Mouse (Mus musculus): ENCODE data around the gene D630003M21Rik. TPM values are rescaled to one million over a fixed set of nuclear protein-coding genes. Genes with fewer than 3 reads are reported as not detected.

The D630003M21Rik gene
- polyA plus RNA-seq (2015; fragmentation: Nextera tagmentation; extraction: Ambion mirVana) = 2.5 and 2.6 TPM in 2 replicates

DNA sequence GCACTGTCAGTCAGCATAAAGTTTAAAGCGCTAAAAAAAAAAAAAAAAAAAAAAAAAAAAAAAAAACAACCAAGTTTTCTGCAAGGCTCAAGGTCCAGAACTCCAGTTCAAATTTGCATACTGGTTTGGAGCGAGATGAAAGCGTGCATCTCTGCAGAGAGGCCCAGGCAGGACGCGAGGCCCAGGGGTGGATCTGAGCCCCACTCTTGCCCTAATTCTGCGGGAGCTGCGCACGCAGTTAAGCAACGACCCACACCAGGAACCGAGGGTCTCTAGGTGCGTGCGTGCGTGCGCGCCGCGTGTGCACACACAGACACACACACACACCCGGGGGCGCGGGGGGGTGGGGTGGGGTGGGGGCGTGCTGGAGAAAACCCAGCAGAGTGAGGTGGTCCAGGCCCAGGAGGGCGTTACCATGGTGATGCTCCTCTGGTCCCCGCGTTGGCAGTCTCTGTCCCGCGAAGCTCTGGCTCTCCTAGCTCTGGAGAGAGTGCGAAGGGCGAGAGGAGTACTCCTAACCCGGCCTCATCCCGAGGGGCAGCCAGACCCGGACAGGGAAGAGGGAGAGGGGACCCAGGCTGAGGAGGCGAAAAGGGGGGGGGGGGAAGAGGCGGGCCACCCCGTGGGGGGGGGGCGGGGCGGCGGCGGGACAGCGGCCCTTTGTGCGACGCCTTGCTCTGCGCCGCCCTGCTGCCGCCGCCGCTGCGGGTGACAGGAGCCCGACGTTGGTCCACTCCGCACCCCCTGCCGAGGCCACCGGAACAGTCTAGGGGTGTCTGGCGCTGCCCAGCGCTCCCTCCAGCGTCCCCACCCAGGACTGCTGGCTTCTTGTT lies at the start of gene D630003M21Rik:
Gene D630003M21Rik, minus strand, starts transcription at position 553 of the 833 bp plus-strand sequence.
- Histone ChIP-seq H3K4me3 (replicated peaks) (peak within 1 kb of the TSS; percentile 43), H3K4me2 (replicated peaks) (peak within 1 kb of the TSS; percentile 91), H3K36me3 (no peaks in the 10 kb centered on the region), H3K9me3 (no peaks in the 10 kb centered on the region), H3K9ac (peak within 1 kb of the TSS; percentile 18), H3K27ac (no peak within 1 kb of the TSS), H3K4me1 (replicated peaks) (peaks cover 20% of the 10 kb centered on the region), H3K27me3 (replicated peaks) (no peaks in the 10 kb centered on the region)
- 1% methylated on average over 44 of the region's 55 CpGs for WGBS
- ATAC-seq = peak; percentile 79

DNA sequence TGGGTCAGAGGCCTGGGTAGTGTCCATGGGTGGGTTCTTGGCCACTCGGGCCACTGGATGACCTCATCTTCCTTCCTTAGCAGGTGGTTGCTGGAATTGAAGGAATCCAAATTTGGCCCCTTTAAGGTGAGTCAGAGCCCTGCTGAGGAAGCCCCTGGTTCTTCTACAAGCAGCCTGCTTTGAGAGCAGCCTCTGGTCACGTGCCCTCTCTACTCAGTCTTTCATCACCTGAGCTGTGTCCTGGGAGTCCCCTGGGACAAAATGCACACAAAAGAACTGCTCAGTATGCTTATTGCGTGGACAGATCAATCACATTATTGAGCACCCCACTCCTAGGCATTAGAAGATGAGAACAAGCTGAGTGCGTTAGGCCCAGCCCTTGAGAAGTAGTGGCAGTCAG lies 47.9 kb upstream of the D630003M21Rik start:
- no peaks in the 10 kb centered on the region for H3K4me1 ChIP-seq (replicated peaks)

DNA sequence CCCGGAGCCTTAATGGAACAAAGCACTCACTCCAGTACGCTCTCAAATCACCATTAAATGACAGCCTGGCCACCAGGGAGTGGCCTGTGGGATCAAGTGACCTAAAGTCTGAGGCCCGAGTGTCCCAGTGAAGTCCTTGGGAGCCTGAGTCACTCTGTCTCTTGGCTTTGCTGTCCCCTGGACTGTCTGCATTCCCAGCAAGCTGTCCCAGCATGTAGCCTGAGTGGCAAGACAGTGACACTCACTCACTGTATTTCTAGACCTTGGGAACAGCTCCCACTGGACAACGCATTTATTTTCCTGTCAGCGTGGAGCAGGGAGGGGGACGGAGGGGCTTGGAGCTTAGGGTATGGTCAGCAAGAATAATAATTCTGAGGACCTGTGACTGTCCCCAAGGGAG lies 47.4 kb upstream of the D630003M21Rik start:
- Histone ChIP-seq H3K9ac (no peak overlapping the region), H3K9me3 (no peaks in the 10 kb centered on the region), H3K4me2 (replicated peaks) (no peak overlapping the region), H3K4me1 (replicated peaks) (no peaks in the 10 kb centered on the region), H3K36me3 (no peaks in the 10 kb centered on the region), H3K27me3 (replicated peaks) (no peaks in the 10 kb centered on the region), H3K27ac (no peak overlapping the region), H3K4me3 (replicated peaks) (no peak overlapping the region)
- WGBS = 72% methylated on average over 6 of the region's 6 CpGs
- ATAC-seq = no peak

More for the DNA sequence above, 47.9 kb upstream of the D630003M21Rik start:
- H3K36me3 ChIP-seq = no peaks in the 10 kb centered on the region
- no peaks in the 10 kb centered on the region for H3K9me3 ChIP-seq
- H3K4me2 ChIP-seq (replicated peaks) = no peak overlapping the region
- H3K27ac ChIP-seq = no peak overlapping the region
- 75% methylated on average over 4 of the region's 4 CpGs for WGBS
- H3K9ac ChIP-seq = no peak overlapping the region
- ATAC-seq = no peak
- H3K4me3 ChIP-seq (replicated peaks) = no peak overlapping the region
- no peaks in the 10 kb centered on the region for H3K27me3 ChIP-seq (replicated peaks)

DNA sequence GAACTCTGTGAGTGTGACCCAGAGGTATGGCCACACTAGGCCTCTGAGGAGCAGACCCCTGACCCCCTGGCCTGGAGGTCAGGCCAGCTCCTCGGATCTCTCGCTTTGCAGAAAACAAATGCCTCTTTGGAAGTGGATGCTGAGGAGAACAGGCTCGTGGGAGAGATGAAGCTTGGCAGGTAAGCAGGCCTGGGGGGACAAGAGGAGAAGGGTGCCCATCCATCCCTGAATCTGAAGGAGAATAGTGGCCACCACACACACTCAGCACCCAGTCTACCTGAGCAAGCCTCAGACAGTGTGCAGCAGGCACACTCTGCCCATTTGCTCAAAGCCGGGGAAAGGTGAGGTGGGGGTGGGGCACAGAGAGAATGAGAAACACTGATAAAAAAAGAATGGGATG lies 46.8 kb upstream of the D630003M21Rik start:
- no peaks in the 10 kb centered on the region for H3K36me3 ChIP-seq
- no peaks in the 10 kb centered on the region for H3K27me3 ChIP-seq (replicated peaks)
- no peak overlapping the region for H3K27ac ChIP-seq
- 66% methylated on average over 4 of the region's 4 CpGs for WGBS
- ATAC-seq = no peak
- H3K4me2 ChIP-seq (replicated peaks) = no peak overlapping the region
- H3K4me1 ChIP-seq (replicated peaks) = no peaks in the 10 kb centered on the region
- no peak overlapping the region for H3K4me3 ChIP-seq (replicated peaks)
- H3K9me3 ChIP-seq = no peaks in the 10 kb centered on the region
- H3K9ac ChIP-seq = no peak overlapping the region

DNA sequence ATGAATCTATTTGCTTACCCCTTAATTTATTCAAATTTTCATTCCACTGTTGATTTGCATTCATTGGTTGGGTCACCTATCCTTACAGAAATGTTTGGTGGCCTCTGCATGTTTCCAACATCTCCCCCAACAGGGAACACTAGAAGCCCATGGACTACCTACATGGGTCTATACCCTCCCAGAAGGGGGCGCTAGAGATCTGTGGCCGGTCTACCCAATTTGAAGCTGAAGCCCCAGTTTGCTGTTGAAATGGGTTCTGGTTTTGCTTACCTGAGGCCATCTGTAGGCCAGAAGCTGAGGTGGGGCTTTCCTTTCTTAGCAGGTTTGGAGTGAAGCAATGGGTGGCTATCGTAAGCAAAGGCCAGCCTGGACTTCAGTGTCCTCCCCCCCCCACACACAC lies 46.3 kb upstream of the D630003M21Rik start:
- WGBS = 92% methylated on average over 3 of the region's 3 CpGs
- no peaks in the 10 kb centered on the region for H3K27me3 ChIP-seq (replicated peaks)
- no peaks in the 10 kb centered on the region for H3K9me3 ChIP-seq
- no peak overlapping the region for H3K9ac ChIP-seq
- ATAC-seq = no peak
- H3K36me3 ChIP-seq = no peaks in the 10 kb centered on the region
- no peak overlapping the region for H3K27ac ChIP-seq
- no peak overlapping the region for H3K4me3 ChIP-seq (replicated peaks)
- no peak overlapping the region for H3K4me2 ChIP-seq (replicated peaks)
- H3K4me1 ChIP-seq (replicated peaks) = no peaks in the 10 kb centered on the region

DNA sequence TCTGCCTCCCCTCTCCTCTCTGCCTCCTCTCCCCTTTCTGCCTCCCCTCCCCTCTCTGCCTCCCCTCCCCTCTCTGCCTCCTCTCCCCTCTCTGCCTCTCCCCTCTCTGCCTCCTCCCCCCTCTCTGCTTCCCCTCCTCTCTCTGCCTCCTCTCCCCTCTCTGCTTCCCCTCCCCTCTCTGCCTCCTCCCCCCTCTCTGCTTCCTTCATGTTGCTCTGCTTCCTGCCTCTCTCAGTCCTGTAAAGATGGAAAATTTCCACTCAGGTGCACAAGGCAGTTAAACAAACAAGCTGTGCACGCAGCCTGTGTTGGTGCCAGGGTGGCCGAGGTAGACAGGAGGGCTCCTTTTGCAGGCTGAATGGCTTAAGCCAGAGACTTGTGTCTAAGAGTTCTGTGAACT lies 44.6 kb upstream of the D630003M21Rik start:
- Histone ChIP-seq H3K27ac (no peak overlapping the region), H3K4me1 (replicated peaks) (no peaks in the 10 kb centered on the region), H3K4me2 (replicated peaks) (no peak overlapping the region), H3K9me3 (no peaks in the 10 kb centered on the region), H3K9ac (no peak overlapping the region), H3K27me3 (replicated peaks) (no peaks in the 10 kb centered on the region), H3K4me3 (replicated peaks) (no peak overlapping the region), H3K36me3 (no peaks in the 10 kb centered on the region)
- WGBS = 13% methylated on average over 2 of the region's 2 CpGs
- no peak for ATAC-seq

DNA sequence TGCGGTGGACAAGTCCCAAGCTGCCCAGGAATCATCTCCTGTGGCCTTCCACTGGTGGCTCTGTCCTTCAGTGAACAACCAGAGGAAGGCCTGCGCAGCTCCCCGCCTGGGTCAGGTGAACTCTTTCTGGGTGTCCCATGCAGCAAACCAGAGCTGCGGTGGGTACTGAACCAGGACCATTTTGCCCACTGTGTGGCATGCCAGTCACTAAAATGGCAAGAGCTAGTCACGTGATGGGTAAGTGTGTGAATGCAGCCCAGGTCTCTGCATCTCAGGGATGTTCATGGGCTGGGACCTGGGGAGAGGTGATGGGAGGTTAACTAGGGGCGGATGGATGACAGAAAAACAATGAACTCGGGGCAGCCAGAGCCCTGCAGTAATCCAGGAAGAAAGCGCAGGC lies 41.0 kb upstream of the D630003M21Rik start:
- Histone ChIP-seq H3K9ac (no peak overlapping the region), H3K36me3 (no peaks in the 10 kb centered on the region), H3K4me3 (replicated peaks) (no peak overlapping the region), H3K4me2 (replicated peaks) (no peak overlapping the region), H3K27me3 (replicated peaks) (no peaks in the 10 kb centered on the region), H3K9me3 (no peaks in the 10 kb centered on the region), H3K27ac (no peak overlapping the region), H3K4me1 (replicated peaks) (no peaks in the 10 kb centered on the region)
- no peak for ATAC-seq
- WGBS = 78% methylated on average over 8 of the region's 8 CpGs

DNA sequence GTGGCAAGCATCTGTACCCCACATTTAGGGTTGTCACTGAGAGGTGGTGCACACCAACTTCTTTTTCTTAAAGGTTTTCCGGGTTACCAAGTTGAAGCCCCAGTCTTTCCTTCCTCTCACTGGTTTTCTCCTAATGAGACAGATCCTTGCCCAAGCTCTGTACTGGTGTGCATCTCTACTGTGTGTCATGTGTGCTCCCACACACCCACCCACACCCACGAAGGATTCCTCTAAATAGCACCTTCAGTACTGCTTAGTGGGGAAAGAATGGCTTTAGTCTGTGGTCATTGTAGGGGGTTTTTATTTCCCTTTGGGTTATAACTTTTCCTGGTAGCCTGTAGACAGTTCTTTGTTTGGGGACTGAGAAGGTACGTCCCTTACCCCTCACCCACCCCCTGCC lies 35.9 kb upstream of the D630003M21Rik start:
- Histone ChIP-seq H3K9me3 (no peaks in the 10 kb centered on the region), H3K27me3 (replicated peaks) (no peaks in the 10 kb centered on the region), H3K36me3 (no peaks in the 10 kb centered on the region), H3K27ac (no peak overlapping the region), H3K4me1 (replicated peaks) (no peaks in the 10 kb centered on the region), H3K9ac (no peak overlapping the region), H3K4me3 (replicated peaks) (no peak overlapping the region), H3K4me2 (replicated peaks) (no peak overlapping the region)
- 84% methylated on average over 3 of the region's 3 CpGs for WGBS
- no peak for ATAC-seq

DNA sequence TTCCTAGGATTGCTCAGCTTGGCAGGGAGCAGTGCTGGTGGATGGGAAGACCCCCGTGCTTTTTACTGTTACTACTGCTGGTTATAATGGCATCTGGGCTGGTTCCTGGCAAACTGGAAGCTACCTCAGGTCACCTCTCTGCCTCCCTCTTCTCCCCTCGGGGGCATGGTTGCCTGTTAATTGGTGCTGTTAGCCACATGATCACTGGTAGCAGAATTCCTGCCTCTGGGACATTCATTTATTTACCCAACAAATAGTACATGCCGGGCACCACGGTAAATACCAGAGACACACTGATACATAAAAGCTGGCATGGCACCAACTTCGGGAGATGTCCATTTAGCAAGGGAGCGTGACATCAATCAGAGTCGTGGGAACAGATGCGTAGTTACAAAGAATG lies 30.5 kb upstream of the D630003M21Rik start:
- H3K4me1 ChIP-seq (replicated peaks) = peaks cover 17% of the 10 kb centered on the region
- ATAC-seq = no peak
- H3K4me2 ChIP-seq (replicated peaks) = no peak overlapping the region
- H3K9me3 ChIP-seq = no peaks in the 10 kb centered on the region
- H3K27ac ChIP-seq = no peak overlapping the region
- no peak overlapping the region for H3K4me3 ChIP-seq (replicated peaks)
- WGBS = 68% methylated on average over 8 of the region's 8 CpGs
- no peak overlapping the region for H3K9ac ChIP-seq
- no peaks in the 10 kb centered on the region for H3K27me3 ChIP-seq (replicated peaks)
- no peaks in the 10 kb centered on the region for H3K36me3 ChIP-seq

DNA sequence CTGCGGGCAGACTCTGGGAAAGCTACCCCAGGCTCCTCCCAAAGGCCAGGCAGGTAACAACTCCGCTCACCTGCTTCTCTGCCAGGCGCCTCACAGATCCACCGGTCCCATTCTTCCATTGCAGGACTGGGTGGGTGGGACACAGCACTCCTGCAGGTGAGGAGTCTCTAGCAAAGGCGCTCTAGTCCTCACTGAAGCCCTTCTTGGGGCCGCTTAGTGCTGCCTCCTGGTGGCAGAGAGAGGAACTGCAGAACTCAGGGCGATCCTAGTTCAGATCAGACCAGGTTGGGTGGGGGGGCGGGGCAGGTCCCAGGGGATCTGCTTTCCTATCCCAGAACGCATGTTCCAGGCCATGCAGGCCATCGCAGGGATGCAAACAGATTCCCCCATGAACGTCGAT lies 29.8 kb upstream of the D630003M21Rik start:
- Histone ChIP-seq H3K9ac (no peak overlapping the region), H3K4me3 (replicated peaks) (no peak overlapping the region), H3K9me3 (no peaks in the 10 kb centered on the region), H3K27ac (no peak overlapping the region), H3K36me3 (no peaks in the 10 kb centered on the region), H3K27me3 (replicated peaks) (no peaks in the 10 kb centered on the region), H3K4me1 (replicated peaks) (peaks cover 17% of the 10 kb centered on the region), H3K4me2 (replicated peaks) (no peak overlapping the region)
- ATAC-seq = peak; percentile 73
- 17% methylated on average over 12 of the region's 12 CpGs for WGBS

DNA sequence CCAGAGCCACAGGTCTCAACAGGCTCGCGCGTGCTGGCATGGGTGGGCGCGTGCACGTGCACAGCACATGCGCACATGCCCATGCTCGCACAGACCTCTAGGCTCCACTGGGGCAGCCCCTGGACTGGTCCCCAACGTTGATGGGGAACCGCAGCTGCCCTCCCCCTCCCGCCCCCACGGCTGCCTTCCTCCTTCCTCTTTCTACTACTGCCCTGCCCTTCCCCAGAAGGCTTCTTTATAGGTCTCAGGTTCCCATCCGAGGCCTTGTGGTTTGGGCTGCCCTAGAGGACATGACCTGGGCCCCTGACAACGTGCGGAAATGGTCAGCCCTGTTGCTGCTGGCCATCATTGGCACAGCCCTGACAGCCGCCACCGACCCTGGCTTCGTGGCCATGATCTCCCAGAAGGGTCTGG lies 29.0 kb upstream of the D630003M21Rik start, which contains the start of gene Bpi:
Gene Bpi, plus strand, starts transcription at position 90 of the 414 bp plus-strand sequence.
- Histone ChIP-seq H3K9ac (no peak within 1 kb of the TSS), H3K36me3 (no peaks in the 10 kb centered on the region), H3K4me2 (replicated peaks) (peak within 1 kb of the TSS; percentile 17; the same call in 1 of the 2 replicates), H3K9me3 (no peaks in the 10 kb centered on the region), H3K27ac (0 out of 2 replicates have a peak within 1 kb of the TSS, but pooled peaks have one; percentile 32), H3K27me3 (replicated peaks) (no peaks in the 10 kb centered on the region), H3K4me3 (replicated peaks) (no peak within 1 kb of the TSS), H3K4me1 (replicated peaks) (peaks cover 17% of the 10 kb centered on the region)
- 66% methylated on average over 18 of the region's 18 CpGs for WGBS
- ATAC-seq = no peak

DNA sequence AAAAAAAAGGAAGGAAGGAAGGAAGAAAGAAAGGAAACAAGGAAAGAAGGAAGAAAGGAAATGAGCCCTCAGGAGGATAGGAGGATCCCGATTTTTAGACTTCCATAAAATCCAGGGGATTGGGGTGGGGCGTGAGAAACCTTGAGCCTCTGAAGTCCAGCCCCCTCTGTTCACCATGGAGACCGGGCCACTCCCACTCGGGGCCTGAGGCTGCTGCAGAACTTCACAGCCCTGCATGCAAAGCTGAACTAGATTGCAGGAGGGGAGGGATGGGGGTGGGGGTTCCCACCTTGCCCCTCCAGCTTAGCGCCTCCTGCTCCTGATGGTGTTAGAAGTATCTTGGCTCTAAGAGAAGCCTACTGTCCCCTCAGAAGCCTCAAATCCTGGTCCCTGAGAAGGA lies 27.9 kb upstream of the D630003M21Rik start:
- H3K4me1 ChIP-seq (replicated peaks) = peaks cover 17% of the 10 kb centered on the region

DNA sequence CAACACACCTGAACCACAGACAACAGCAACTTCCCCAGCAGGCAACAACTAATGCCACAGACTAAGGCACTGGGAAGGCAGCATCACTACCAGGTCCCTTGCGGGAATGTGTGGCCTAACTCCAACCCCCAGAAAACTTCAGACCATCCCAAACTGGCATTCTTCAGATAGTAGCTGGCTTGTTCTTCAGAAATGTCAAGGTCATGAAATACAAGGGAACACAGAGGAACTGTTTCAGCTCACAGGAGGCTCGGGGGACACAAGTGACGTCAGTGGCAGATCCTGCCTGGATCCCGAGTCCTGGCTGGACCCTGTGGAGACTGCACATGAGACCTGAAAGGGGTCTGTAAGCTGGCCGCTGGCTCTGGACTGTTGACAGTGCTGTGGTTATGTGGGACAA lies 24.8 kb upstream of the D630003M21Rik start:
- ATAC-seq = no peak
- 71% methylated on average over 5 of the region's 5 CpGs for WGBS
- Histone ChIP-seq H3K27me3 (replicated peaks) (no peaks in the 10 kb centered on the region), H3K27ac (no peak overlapping the region), H3K9ac (no peak overlapping the region), H3K4me1 (replicated peaks) (peaks cover 17% of the 10 kb centered on the region), H3K36me3 (no peaks in the 10 kb centered on the region), H3K4me2 (replicated peaks) (no peak overlapping the region), H3K9me3 (no peaks in the 10 kb centered on the region), H3K4me3 (replicated peaks) (no peak overlapping the region)

More for the DNA sequence above, 27.9 kb upstream of the D630003M21Rik start:
- ATAC-seq = peak; percentile 69
- H3K36me3 ChIP-seq = no peaks in the 10 kb centered on the region
- 0 out of 2 replicates have a peak overlapping the region, but pooled peaks have one; percentile 32 for H3K27ac ChIP-seq
- no peaks in the 10 kb centered on the region for H3K27me3 ChIP-seq (replicated peaks)
- WGBS = 13% methylated on average over 5 of the region's 5 CpGs
- peak overlapping the region; percentile 17; the same call in 1 of the 2 replicates for H3K4me2 ChIP-seq (replicated peaks)
- no peaks in the 10 kb centered on the region for H3K9me3 ChIP-seq
- no peak overlapping the region for H3K9ac ChIP-seq
- H3K4me3 ChIP-seq (replicated peaks) = no peak overlapping the region

Data from intestine, embryonic 15.5 days (tissue).